Mouse (Mus musculus) urinary bladder, postnatal 4 days (tissue): ENCODE results near the gene Pla2g2c.

Source experiments
- DNase-seq, 2 experiments: peaks; one replicate each; pipeline ENCODE4 v3.0.0; 2021 to 2022; ENCODE audit warnings: low spot score in 2 of 2

Gene Pla2g2c

DNA sequence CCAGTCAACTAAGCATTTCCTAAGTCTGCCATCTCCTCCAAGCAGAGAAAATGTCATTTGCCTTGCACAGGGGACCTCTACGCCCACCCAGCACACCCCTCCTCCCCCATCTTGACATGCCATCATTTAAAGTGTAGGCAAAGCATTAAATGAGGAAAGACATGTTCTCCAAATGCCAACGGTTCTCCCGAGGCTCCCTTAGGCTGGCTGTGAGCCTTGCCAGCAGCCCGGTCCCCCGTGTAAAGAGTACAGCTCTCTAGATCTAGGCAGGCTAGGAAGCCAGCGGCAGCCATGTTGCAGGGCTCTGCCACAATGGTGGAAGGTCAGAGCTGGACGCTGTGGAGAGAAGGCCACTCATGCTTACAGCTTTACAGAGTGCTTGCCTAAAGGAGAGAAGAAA is 14.6 kb upstream of the Pla2g2c start:
- DNase-seq: no peak

DNA sequence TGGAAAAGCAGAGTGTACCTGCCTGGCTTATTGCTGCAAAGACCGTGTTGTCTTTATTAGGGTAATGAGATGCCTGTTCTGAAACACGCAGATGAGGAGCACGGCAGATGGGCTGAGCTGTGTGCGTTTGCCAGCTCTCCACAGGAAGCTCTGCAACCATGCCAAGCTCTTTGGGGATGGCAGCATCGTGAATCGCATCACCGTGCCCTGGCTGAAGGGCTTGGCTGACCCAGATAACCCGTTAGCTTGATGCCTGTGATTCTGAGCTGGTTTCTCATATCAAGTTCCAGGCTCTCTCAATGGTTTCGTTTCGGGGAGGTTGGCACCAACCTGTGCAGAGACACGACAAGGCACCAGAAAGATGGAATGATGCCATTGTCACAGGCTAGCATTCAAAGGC is 14.0 kb upstream of the Pla2g2c start:
- no peak for DNase-seq

DNA sequence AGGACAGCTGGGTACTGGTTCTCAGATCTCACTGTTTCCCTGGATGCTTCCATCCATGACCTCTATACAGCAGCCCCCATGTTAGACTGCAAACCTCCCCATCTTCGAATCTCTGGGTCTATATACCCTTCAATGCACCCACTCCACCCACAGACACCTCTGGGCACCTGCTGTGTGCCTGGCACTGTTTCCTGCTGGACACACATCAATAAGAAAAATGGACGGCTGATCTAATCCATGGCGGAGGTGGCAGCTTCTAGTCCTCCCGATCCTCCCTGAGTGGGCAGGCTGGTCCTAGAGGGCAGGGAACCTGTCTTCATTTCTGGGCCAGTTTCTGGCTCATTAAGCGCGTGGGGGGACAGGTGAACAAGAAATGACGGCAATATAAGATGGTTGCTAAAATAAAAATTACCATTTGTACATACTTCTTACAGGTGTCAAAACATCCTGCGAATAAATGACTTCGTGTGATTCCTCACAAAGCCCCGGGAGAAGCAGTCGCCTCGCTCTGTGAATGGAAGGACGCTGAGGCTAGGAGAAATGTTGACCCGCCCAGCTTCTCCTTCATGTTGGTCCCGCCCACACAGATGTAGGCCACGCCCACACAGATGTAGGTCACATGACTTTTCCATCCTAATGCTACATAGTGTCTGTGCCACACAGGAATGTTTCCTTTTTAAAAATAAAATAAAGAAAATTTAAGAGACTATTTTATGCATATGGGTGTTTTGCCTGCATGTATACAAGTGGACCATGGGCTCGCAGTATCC is 13.4 kb upstream of the Pla2g2c start:
- DNase-seq: no peak

DNA sequence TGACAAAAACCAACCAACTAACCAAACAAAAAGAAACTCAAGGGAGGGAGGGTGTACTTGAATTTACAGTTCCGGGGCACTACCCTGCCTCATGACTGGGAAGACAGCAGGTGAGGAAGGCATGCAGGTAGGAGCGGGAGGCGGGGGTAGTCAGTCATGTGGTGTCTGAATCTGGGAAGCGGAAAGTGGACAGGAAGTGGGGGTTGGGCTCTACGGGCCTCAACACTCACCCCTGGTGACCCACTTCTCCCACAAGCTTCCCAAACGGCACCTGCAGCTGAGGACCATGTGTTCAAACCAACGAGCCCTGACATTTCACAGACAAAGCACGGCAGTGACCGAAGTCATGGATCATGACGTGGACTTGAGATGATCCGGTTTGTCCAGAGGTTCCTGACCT is 12.5 kb upstream of the Pla2g2c start:
- DNase-seq: no peak

DNA sequence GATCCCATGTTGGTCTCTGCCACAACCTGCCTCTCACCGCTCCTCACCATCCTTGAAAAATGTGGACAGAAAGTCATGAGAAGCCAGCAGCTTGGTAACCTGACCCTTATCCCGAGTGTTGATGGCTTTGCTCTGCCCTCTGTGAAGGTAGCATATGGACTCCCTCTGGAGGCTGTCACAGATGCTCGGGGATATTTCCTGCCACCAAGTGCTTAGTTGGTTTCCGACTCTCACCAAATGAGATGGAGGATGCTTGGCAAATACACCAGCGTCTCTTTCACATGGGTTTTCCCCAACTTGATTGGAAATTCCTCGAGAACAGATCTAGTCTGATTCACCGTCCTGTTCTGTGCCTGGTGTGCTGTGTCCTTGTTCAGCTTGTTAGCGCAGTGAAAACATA is 12.0 kb upstream of the Pla2g2c start:
- no peak for DNase-seq

DNA sequence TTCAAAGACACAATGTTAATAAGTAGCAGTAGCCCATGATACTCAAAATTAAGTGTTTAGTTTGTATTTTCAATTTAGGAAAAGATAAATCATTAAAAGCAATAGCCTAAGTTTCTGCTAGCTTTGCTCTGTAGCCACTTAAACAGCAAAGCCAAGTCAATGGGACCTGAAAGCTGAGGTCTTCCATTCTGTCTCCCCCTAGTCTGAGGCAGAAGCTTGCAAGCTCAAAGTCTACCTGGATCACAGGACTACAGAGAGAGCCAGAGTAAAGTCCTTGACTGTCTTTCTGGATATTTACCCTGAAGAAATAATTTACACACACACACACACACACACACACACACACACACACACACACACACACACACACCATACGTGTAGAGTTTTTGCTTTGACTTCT is 10.4 kb upstream of the Pla2g2c start:
- DNase-seq: no peak

DNA sequence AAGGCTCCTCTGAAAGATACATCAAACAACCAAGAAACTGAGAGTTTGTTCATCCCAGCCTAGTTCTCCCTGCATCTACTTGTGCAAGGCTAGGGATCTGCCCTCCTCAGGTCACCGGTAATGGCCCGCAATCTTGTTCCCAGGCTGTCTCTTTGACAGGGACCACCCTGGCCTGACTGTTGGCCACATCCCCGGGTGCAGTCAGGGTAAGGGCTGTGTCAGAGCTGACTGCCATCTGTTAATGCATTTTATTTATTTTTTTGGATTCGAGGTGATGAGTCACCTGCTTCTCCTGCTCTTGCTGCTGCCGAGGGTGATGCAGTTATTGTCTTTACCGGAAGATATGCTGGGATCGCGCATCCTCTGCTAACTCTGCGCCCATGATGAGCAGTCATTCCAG is 7.9 kb upstream of the Pla2g2c start:
- DNase-seq: no peak

DNA sequence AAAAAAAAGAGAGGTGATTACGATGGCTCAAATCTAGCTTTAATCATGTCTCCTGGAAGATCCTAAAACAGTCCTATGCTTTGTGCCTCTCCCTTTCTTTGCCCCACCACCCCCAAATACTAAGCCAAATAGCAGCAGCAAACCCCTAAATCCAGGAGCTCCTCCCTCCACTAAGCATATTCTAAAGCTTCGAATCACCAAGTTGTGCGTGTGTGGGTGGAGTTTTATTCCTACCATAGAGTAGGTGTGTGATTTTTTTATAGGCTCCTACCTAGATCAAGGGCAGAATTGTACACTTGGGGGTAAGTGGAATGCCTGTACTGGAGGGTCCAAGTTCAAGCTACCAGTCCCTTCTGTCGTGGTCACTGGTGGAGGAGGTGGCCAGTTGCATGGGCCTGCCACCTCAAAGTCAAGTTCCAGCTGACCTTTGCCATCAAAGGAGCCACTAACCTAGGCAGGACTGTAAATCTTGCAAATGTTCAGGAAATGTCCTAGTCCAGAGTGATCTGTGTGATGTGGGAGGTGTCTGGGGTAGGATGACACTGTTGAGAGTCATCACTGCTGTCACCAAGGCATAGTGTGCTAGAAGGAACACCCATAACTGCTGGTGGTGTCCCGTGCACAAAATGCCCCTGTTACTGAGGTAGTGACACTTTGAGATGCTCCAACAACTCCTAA is 5.9 kb upstream of the Pla2g2c start:
- no peak for DNase-seq

DNA sequence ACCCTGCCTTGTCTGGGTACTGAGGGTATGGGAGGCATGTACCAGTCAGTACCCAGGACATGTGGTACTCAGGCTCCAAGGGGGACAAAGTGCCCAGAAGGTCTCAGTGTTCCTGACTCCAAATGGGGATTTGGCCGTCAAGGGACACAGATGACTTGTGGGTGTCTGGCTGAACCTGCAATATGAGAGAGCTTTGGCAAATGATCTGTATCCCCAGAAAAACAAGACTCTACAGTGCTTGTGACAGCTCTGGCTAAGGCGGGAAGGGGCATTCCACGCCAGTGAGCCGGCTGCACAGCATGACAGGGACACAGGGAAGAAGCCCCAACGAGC is 5.4 kb upstream of the Pla2g2c start:
- DNase-seq: no peak

DNA sequence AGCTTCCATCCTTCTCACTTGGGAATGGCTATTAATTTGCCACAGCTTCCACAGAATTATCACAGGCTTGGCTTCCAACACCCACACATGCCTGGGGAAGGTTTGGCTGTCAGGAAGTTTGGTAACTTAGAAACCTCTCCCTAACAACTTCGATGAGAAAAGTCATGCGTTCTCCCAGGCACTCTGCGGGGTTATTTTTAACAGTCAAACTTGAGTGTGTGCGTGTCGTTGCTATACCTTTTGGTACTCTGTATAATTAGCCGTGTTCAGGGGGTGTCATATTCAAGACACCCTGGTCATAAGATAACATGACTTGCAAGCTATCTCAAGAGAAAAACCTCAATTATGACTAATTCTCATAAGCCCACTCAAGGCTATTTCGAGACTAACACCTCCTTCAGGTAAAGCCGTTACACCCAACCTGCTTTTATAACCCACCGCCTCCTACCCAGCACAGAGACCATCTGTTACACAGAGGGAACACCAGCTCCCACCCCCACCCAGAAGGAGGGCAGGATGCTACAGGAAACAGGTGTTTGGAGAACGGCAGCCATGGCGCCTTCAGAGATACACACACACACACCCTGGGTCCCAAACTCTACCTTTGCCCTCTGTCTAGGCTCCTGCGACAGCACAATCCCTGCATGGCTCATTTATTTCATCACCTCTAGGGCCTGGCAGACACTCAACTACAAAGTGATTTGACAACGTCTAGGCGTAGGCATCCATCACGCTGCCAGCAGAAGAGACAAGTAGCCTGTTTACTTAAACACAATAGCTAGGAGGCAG is 905 bp upstream of the Pla2g2c start:
- no peak for DNase-seq

DNA sequence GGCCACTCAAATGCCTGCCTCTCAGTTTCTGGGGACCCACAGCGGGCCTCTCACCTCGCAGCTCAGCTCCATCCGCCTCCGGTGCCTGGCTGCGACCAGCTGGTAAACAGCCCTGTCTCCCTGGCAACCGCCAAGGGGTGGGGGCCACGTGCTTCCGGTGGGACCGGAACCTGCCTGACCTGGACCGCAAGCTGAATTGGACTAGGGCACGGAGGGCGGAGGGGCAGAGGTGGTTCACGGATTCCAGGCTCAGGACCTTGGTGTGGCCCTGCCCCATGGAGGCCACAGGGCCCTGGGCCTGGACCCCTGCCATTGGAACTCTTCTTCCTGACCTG is 502 bp downstream of the Pla2g2c start:
- DNase-seq: peak; percentile 50 to 70

DNA sequence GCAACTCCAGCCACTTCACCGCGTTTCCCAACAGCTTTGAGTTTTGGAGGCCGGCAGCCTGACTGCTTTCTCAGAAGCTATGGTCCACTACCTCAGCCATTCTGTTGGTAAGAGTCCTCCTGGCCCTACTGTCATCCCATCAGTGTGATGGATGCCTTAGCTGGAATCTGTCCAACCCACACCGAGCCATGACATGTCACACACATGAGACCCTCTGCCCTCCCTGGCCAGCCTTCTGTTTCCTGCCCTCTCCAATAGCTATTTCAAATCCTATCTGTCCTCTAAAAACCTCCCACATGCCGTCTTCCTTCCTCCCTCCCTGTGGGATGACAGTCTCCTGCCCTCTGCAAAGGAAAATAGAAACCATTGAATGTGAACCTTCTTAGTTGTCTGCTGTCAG is 1.2 kb downstream of the Pla2g2c start:
- DNase-seq: no peak

DNA sequence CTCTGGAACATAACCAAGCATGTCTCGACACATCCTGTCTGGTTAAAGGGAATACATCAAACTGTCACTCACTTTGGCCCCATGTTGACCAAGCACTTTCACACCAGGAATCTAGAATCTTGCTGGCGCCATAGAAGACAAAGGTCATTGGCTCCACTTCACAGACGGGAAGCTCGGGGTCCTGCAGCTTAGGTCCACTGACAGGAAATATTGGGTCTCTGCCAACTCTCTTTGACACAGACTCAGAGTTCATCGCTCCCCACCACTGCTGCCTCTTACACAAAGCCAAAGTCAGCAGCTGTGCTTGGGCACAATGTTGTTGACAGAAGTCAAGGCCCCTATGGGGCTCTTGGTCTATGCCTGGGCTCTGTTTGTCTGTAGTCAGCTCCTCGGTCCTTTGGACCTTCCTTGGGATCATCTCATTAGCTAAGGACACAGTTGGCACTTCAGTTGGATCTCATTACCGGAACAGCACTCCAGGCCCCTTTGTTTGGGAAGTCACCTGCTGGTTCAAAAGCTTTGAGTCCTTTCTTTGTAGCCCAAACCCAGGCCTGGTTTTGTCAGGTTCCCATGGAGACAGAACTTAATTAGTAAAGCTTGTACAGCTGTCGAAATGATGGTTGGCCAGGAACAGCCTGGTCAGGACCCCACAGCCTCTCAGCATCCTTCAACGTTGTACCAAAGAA is 4.6 kb downstream of the Pla2g2c start:
- no peak for DNase-seq

DNA sequence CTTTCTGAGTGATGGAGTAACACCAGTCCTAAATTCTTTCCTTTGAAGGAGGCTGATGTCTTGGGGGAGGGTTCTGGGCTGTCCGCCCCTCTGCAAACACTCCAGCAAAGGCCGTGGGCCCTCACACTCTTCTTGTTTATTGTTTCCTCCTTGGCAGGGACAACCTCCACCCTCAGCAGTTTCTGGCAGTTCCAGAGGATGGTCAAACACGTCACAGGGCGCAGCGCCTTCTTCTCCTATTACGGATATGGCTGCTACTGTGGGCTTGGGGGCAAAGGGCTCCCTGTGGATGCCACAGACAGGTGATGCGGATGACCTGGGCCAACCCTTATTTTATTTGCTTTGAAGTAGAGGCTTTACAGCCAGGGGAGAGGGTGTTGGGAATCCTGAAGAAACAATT is 9.5 kb downstream of the Pla2g2c start:
- DNase-seq: no peak

DNA sequence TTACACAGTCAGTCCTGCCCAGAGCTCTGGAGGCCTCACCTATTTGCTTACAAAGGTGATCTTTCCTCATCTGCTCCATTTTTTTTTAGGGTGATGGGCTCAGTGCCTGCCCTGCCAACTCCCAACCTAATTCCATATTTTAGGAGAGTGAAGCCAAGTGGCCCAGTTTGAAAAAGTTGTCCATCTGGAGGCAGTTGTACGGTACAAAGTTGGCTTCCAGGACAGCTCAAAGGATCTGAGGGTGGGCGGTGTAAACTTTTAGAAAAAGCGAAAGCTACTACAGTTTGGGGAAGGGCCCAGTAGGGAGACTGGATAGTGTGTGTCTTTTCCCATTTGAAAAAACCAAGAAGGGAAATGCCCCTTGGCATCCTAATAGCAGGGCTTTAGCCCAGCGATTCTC is 10.3 kb downstream of the Pla2g2c start:
- no peak for DNase-seq

DNA sequence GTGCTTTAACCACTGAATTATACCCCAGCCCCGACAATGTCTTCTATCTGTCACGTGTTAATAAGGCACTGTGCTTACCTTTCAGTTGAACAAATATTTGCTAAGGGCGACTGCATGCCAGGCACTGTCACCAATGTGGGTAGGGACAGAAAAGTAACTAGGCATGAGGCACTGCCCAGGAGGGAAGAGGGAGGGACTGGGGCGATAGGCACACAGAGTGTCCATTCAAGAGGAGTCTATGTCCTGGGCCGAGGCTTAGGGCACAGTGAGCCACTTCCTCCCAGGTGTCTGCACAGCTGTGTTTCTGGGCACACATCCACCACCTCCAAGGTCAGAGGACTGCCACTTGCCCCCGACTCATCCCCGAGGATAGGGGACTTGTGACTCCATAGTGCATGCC is 12.4 kb downstream of the Pla2g2c start, which contains the start of gene Ubxn10:
Gene Ubxn10 (minus strand): TSS at position 137 of the 400 bp plus-strand sequence.
- no peak for DNase-seq

DNA sequence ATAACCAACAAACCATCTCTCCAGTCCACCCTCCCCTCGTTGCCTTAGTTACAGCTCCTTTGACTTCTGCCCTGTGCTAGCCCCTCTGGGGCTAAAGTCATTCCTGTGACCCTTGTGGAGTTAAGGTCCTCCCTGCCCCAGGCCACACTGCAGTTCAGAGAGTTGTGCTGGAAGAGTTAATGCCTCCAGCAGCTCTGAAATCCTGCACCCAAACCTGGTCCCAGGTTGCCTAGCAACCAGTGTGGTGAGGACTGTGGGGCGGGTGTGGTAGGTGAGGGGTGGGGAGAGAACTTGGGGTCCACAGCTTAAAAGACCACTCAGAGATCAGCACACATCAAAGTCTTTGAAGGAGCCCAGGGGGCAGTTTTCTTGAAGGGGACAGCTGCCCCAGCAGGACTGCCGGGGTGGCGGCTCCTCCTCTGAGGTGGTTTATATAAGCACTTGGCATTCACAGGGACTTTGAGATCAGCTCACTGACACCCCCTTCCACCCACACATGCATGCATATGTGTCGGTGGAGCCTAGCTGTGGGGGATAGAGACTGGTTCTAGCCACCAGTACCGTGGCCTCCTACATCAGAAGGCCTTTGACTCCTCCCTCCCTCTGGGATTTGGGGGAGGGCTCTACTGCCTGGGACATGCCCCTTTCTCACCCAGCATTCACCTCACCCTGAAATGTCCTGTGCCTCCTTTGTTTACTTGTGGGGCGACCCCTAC is 14.7 kb downstream of the Pla2g2c start:
- no peak for DNase-seq

DNA sequence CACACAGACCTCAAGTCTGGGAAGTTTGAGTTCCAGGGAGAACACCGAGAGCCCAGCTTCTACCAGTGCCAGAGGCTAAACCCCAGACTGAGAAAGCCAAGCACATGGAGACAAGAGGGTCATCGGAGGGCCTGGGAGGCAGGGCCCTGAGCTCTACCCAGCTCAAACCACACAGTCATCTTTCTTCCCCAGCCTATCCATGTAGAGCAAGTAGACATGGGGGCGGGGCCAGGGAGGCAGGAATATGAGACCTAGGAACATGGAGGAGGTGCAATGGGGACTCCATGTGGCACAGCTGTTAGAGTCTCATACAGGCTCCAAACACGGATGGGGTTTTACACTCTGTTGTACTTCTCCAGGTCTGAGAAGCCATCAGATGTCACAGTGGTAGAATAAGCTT is 21.3 kb downstream of the Pla2g2c start:
- no peak for DNase-seq

DNA sequence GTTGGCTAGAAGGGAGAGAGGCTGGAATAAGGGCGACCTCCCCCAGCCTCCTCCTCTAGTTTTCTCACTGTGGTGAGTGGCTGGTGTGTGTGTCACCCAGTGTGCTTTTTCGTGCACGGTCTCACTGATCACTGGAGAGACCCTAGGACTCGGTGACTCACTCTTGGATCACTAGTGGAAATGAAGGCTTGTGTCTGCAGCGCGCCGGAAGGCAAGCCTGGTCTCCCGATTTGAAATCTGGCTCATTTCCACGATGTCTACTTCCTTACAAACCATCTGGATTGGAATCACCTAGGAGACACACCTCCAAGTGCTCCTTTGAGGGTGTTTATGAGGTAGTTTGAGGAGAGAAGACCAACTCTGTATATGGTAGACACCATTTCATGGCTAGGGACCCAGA is 22.3 kb downstream of the Pla2g2c start:
- no peak for DNase-seq

DNA sequence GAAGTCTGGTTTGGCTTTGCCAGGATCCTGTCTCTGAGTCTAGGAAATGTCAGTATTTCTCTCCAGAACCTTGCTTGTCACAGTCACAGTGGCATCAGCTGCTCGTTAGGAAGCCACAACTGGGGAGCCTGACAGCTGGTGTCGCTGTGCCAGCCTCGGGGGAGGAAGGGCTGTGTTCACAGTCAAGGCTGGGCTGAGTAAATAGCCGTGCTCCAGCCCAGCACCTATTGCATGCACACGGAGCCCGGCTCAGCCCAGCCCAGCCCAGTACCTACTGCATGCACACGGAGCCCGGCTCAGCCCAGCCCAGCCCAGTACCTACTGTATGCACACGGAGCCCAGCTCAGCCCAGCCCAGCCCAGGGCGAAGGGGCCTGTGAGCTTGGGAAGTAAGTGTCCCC is 23.3 kb downstream of the Pla2g2c start:
- DNase-seq: no peak

DNA sequence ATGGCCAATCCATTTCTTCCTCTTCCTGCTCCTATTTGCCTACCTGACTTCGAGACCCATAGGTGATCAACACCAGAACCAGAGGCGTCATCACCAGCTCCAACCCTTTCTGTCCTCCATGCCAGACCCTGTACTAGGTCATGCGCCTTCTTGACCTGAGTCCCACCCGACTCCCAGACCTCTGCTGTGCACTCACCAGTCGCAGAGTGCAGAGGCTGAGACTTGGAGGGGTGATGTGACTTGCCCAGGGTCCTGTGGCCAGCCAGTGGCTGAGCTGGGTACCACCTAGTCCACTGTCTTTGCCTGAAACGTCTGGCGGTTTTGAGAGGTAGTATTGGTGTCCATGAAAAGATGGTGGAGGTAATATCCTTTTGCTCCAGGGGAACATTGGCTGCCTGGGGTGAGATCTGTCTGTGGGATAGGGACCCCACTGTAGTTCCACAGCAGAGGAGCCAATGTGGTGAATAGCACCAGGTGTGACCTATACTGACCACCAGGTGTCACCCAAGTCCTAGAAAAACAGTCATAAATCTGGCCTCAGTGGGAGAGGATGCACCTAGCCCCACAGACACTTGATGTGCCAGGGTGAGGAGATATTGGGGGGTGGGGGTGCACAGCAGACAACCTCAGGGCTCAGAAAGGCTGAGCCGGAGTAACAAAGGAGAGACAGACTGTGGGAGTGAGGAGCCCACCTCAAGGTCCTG is 23.9 kb downstream of the Pla2g2c start:
- no peak for DNase-seq
